Mouse (Mus musculus) right cerebral cortex, postnatal 36 days (tissue): ENCODE measurements around the gene Repin1.

Source experiments
- DNase-seq, 2 experiments: peaks; one replicate each; pipeline ENCODE4 v3.0.0; 2022; ENCODE audit warnings: low spot score in 2 of 2, mixed read lengths in 1 of 2

The Repin1 gene

GRCm38 (mm10) chr6:48593158-48594042, at the start of gene Repin1, which contains the start of gene Gm44965:
Gene Repin1, plus strand, starts transcription at chr6:48593883.
Gene Gm44965, plus strand, starts transcription at chr6:48593941.
- DNase-seq = peak; percentile 85

- no peak for DNase-seq
These were observed 48.4 kb upstream of the Repin1 start for GRCm38 (mm10) chr6:48545251-48545650.

- DNase-seq = no peak
These were observed 47.4 kb upstream of the Repin1 start for GRCm38 (mm10) chr6:48546271-48546670.

GRCm38 (mm10) chr6:48546858-48547257, 46.8 kb upstream of the Repin1 start:
- no peak for DNase-seq

- no peak for DNase-seq
These were observed 45.4 kb upstream of the Repin1 start for GRCm38 (mm10) chr6:48548314-48548713.

GRCm38 (mm10) chr6:48552918-48553317, 40.8 kb upstream of the Repin1 start:
- no peak for DNase-seq

GRCm38 (mm10) chr6:48553819-48554218, 39.9 kb upstream of the Repin1 start:
- no peak for DNase-seq

GRCm38 (mm10) chr6:48554280-48555103, 39.2 kb upstream of the Repin1 start, which contains the start of gene Lrrc61:
Gene Lrrc61, plus strand, starts transcription at chr6:48554796.
- peak; percentile 97 for DNase-seq

GRCm38 (mm10) chr6:48555104-48555890, 38.4 kb upstream of the Repin1 start:
- peak; percentile 48 to 78 for DNase-seq

GRCm38 (mm10) chr6:48555956-48556355, 37.7 kb upstream of the Repin1 start:
- no peak for DNase-seq

- DNase-seq = no peak
These were observed 27.9 kb upstream of the Repin1 start for GRCm38 (mm10) chr6:48565693-48566310.

- DNase-seq = no peak
These were observed 27.4 kb upstream of the Repin1 start for GRCm38 (mm10) chr6:48566312-48566711.

- DNase-seq = no peak
These were observed 25.4 kb upstream of the Repin1 start for GRCm38 (mm10) chr6:48568036-48568984.

GRCm38 (mm10) chr6:48569065-48569807, 24.4 kb upstream of the Repin1 start:
- DNase-seq = no peak

- no peak for DNase-seq
These were observed 21.7 kb upstream of the Repin1 start for GRCm38 (mm10) chr6:48572014-48572413.

GRCm38 (mm10) chr6:48572572-48573061, 21.1 kb upstream of the Repin1 start, which contains the start of gene Rarres2:
Gene Rarres2, minus strand, starts transcription at chr6:48572789.
- DNase-seq = no peak

- no peak for DNase-seq
These were observed 20.4 kb upstream of the Repin1 start for GRCm38 (mm10) chr6:48573280-48573679.

GRCm38 (mm10) chr6:48573981-48574380, 19.7 kb upstream of the Repin1 start:
- DNase-seq = no peak

- DNase-seq = no peak
These were observed 14.9 kb upstream of the Repin1 start for GRCm38 (mm10) chr6:48578736-48579135.
